Mouse (Mus musculus): ENCODE data around the gene Wnt6.
"Not testable (repeated sequence)": the region's sequence is repeated elsewhere in the genome, so short reads cannot be mapped to it uniquely, and the experiment has no call there.

Wnt6 gene

DNA sequence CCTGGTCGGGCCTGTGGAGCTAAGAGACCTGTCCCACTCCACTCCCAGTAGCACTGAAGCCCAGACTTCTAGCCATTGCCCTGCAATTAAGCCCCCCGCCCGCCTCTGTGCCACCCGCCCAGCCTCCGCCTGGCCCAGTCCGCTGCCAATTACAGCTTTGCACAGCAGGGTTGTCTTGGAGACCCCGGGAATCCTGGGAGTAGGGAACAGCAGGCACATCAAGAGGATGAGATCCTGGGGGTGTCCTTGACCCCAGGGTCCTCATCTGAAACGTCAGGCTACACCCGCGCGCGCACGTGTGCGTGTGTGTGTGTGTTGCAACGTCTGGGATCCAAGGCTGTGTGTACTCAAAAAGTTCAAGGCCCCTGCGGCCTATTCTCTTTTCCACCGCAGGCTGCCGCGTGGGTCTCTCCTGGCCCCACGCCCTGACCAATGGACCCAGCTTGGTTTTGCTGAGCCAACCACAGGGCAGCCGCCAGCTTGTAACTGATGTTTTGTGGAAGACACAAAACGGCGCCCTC is 35.9 kb downstream of the Wnt6 start:
- no peak for DNase-seq

DNA sequence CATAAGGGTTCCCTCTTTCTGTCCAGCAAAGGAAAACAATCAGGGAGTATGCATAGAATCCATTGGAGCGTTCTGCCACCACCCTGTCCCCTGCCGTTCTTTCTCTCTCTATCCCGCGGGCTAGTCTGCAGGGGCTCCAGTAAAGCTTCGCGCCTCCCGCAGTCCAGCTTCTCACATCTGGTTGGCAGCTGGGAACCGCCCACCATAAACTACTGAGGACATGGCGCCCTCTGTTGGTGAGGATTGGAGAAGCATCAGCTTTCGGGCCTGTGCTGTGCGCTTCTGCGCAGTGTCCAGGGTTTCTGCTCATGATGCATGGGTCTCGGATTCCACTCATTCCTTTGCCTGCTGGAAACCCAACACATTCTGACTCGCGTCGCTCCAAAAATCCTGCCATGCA is 36.4 kb downstream of the Wnt6 start:
- peak; percentile 80 to 85 for DNase-seq

DNA sequence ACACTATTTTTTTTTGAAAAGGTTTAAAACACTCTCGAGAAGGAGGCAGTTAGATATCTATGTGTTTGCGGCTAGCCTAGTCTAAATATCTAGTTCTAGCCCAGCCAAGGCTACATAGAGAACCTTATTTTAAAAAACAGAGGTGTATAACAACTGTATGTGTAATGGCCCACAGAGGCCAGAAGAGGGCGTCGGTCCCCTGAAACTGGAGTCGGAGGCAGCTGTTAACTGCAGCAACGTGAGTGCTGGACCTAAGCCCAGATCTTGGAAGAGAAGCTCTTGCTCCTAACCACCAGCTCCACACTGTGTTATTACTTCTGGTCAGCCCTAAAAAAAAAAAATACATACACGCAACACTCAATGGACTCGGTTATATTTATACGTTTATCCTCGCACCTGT is 37.3 kb downstream of the Wnt6 start:
- no peak for DNase-seq

DNA sequence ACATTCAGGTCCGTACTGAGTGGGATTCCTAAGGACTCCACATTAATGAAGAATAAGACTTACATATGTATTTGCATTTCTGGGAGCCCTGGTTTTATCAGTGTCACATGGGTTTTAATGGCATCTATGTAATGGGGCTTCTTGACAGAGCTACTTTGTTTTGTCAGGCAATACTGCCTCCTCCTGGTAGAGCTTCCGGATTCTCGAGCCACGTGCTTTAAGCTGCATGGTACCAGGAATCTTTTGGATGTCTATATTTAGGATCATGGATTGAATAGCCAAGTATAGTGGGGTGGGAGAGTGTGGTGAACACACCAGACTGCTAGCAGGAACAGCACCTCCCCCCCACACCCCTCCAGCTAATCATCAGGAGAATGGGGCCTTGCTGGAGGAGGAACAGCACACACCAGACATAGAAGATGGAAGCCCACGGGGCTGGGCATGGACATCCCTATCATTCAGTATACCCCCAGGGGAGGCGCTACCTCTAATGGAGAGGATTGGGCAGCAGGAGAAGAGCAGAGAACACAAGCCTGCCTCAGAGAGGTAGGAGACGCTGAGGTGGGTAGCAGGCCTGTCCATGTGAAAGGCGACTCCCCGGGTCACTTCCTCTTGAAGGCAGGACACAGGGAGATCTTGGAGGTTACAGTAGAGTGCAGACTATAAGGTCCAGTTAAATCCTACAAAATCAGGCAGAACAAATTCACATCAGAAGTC is 43.4 kb downstream of the Wnt6 start:
- no peak for DNase-seq

DNA sequence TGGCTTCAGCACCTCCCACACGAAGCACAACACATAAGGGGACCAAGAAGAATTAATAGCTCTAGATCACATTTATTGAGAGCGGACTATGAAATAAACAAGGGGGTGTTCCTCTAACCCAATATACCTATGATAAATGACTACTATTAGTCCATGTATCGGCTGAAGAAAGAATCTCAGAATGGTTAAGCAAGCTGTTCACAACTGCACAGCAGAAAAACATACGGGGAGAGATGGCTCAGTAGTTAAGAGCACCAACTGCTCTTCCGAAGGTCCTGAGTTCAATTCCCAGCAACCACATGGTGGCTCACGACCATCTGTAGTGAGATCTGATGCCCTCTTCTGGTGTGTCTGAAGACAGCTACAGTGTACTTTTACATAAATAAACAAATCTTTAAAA is 44.3 kb downstream of the Wnt6 start:
- not testable (repeated sequence) for DNase-seq

DNA sequence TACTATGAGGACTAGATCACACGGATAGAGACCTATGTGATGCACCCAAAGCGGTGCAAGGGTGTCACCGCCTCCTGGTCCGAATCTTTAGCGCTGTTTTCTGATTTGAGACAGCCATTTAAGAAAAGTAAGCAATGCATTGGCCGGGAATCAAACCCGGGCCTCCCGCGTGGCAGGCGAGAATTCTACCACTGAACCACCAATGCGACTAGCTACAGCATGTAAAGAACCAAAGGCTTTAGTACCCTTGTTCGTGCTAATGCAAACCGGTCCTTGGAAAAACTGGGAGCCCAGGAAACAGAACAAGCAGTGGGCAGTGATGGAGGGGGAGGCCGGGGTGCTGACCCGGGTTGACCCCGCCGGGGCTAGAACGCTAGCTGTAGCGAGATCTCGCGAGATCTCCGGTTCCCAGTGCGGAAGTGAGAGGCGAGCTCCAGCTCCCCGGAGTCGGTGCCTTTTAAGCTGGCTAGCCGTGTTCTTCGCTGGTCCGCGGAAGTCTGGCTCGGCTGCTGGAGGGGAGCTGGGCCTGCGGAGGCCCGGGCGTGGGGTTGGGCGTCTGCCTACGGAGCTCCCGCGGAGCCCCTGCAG is 45.0 kb downstream of the Wnt6 start:
- DNase-seq, result peak; percentile 88 to 92

DNA sequence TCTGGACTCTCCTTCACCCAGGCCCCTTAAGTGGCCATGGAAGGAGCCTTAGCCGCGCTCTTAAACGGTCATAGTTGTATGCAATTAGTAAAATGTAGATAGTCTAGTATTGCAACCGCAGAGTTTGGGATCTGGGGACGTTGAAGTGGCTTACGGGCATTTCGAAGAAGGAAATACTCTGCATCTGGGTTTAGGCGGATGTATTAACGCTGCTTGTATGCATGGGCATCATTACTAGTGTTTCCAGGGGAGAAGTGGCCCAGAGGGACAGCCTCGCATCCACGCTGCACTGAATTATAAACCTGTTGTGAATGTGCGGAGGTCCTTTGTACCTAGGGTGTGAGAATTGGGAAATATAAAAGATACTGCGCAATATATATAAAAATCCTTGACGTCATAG is 45.5 kb downstream of the Wnt6 start:
- no peak for DNase-seq

DNA sequence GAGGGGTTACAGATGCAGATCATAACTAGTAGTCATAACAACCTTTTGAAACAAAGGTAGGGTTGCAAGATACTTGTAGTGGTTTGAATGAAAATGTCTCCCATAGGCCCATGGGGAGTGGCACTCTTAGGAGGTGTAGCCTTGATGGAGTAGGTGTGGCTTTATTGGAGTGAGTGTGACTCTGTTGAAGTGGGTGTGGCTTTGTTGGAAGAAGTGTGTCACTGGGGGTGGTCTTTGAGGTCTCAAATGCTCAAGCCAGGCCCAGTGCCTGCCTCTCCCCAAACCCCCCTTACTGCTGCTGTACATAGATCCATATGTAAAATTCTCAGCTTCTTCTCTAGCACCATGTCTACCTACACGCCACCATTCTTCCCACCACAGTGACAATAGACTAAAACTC is 46.8 kb downstream of the Wnt6 start:
- DNase-seq, result no peak

DNA sequence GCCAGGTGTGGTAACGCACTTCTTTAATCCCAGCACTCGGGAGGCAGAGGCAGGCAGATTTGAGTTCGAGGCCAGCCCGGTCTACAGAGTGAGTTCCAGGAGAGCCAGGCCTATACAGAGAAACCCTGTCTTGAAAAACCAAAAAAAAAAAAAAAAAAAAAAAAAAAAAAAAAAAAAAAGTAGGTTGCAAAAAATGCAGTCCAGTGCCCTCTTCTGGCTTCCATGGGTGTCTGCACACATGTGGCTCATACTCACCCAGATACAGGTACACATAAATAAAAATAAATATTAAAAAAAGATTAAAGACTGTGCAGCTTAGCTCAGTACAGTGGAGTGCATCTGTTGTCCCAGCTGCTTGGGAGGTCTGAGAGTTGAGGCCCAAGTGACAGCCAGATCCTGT is 51.9 kb downstream of the Wnt6 start:
- DNase-seq, result not testable (repeated sequence)

DNA sequence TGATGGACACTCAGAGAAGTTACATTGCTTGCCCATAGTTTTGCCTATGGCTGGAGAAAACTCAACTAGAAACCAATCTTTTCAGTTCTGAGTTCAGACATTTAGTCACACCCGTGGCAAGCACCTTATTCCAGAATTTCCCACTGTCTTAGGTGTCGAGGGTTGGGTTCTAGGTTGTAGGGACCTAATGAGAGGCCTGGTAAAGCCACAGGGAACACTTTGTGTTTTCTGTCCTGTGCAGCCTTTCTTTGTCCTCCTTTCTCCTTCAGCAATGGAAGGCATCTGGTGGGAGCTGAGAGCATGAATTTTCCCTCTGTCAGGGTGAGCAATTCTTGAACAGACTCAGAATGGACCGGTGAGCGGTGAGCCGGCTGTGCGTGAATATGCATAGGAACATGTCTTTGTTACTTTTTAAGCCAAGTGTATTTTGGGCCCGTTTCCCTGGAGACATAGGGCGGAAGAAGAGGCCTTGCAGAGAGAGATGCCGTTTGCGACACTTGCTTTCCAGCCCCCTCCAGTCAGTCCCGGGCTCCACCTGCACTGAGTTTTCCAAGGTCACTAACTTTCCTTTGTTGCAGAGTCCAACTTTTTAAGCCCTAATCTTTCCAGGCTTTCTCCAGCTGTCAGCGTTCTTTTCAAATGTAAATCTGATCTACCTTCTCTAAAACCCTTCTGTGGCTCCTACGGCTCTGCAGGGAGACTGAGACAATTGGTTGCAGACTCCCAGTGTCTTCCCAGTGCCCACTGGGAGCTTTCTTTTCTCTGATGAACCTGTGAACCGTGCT is 53.0 kb downstream of the Wnt6 start:
- DNase-seq, result no peak

DNA sequence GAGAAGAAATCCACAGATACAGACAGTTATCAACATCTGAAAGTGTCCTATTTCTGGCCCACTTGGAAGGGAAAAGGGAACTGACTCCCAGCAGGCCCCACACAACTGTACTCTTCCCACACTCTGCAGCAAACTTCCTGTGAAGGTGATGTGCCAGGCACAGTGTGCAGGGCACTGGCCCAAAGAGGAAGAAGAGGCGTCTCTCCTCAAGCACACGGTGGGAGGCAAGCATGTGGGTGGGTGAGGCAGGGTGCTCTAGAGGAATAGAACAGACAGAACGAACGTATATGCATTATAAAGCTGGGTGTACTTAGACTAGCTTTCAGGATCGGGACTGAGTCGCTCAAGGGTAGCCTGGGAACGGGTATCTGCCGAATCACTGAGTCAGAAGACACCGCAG is 58.4 kb downstream of the Wnt6 start:
- DNase-seq, result no peak

DNA sequence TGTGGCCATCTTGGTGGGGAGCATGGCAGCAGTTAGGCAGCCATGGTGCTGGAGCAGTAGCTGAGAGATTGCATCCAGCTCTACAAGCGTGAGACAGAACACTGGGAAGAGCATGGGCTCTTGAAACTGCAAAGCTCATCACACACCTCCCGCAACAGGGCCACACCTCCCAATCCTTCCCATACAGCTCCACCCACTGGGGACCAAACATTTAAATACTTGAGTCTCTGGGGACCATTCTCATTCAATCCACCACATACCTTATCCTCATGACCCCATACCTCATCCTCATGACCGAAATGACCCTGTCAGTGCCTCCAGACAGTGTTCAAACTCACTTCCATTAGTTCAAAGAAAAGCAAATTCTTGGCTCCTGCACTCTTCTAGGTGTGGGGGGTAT is 61.6 kb downstream of the Wnt6 start:
- no peak for DNase-seq

All from thymus, postnatal 36 days (tissue).